Mouse (Mus musculus) lung, embryonic 15.5 days (tissue): ENCODE data around the gene Saa4. TPM values are rescaled to one million over a fixed set of nuclear protein-coding genes. Genes with fewer than 3 reads are reported as not detected.
"Not testable (repeated sequence)": the region's sequence is repeated elsewhere in the genome, so short reads cannot be mapped to it uniquely, and the experiment has no call there.

ENCODE experiments used
- ATAC-seq: fragments of 200-750 bp; cut with Nextera tagmentation; 2 replicates; pipeline ENCODE4 v1.8.0; 2017; ENCODE audit warnings: moderate number of reproducible peaks, borderline replicate concordance; ENCODE audit not compliant: low FRiP score, low TSS enrichment; ENCODE audit errors: extremely low read depth
- H3K27ac ChIP-seq: fragments of 300-500 bp; sonication (generic); 2 replicates; pipeline ENCODE4 v1.5.1; 2015; ENCODE audit warnings: moderate library complexity, mild to moderate bottlenecking, inconsistent platforms
- H3K27me3 ChIP-seq: fragments of 300-500 bp; sonication (generic); 2 replicates; pipeline ENCODE4 v1.6.1; 2015; ENCODE audit warnings: inconsistent platforms
- H3K36me3 ChIP-seq: fragments of 300-500 bp; sonication (generic); 2 replicates; pipeline ENCODE4 v1.6.1; 2015; ENCODE audit warnings: inconsistent platforms
- H3K4me1 ChIP-seq: fragments of 300-500 bp; sonication (generic); 2 replicates; pipeline ENCODE4 v1.6.1; 2015; ENCODE audit warnings: inconsistent platforms
- H3K4me2 ChIP-seq: fragments of 300-500 bp; sonication (generic); 2 replicates; pipeline ENCODE4 v1.6.1; 2015; ENCODE audit warnings: inconsistent platforms, mild to moderate bottlenecking, moderate library complexity
- H3K4me3 ChIP-seq: fragments of 300-500 bp; sonication (generic); 2 replicates; pipeline ENCODE4 v1.5.1; 2015; ENCODE audit warnings: mild to moderate bottlenecking, inconsistent platforms
- H3K9ac ChIP-seq: fragments of 300-500 bp; sonication (generic); 2 replicates; pipeline ENCODE4 v1.6.1; 2015; ENCODE audit warnings: inconsistent platforms
- H3K9me3 ChIP-seq: fragments of 300-500 bp; sonication (generic); 2 replicates; pipeline ENCODE4 v1.6.1; 2016; ENCODE audit warnings: inconsistent platforms
- WGBS: fragments of 180-500 bp; shearing (Covaris S2); methylation state at CpG from one replicate; pipeline ENCODE4 v1.1.7; 2015; 5-methylcytosine and 5-hydroxymethylcytosine counted together
- polyA plus RNA-seq: library from polyadenylated mRNA; unstranded; fragments of >200 nt; fragmentation: Nextera tagmentation; extraction: Ambion mirVana; gene quantifications from 2 replicates; pipeline ENCODE4 v1.2.1, GENCODE M21; 2015

Saa4 gene
- not detected in 2 replicates for polyA plus RNA-seq

DNA sequence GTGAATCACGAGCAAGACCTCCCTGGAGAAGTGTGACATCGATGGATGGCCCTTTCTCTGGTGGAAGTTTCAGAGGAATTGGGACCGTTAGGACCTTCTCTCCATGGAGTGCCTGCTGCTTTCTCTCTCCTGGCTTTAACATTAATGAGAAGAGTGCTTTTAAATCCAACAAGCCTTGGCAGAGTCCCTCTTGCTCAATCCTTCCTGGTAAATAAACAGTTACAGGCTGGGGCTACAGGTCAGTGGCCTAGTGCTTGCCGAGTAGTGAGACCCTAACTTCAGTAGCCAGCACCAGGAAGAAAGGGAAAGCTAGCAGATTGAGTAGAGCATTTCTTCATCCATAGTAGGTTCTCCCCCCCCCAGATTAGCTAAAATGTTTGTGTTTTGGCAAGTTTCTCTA lies at the start of gene Saa4:
TSS of gene Saa4 (minus strand) at position 146 of the 400 bp plus-strand sequence.
- H3K9me3 ChIP-seq = no peaks in the 10 kb centered on the region
- H3K4me2 ChIP-seq = no peak within 1 kb of the TSS
- no peaks in the 10 kb centered on the region for H3K36me3 ChIP-seq
- H3K4me1 ChIP-seq = no peaks in the 10 kb centered on the region
- no peak for ATAC-seq
- 67% methylated on average over 4 of the region's 4 CpGs for WGBS
- no peak within 1 kb of the TSS for H3K9ac ChIP-seq
- no peak within 1 kb of the TSS for H3K4me3 ChIP-seq
- no peaks in the 10 kb centered on the region for H3K27me3 ChIP-seq
- no peak within 1 kb of the TSS for H3K27ac ChIP-seq

- H3K36me3 ChIP-seq = peaks cover 45% of the 10 kb centered on the region
- no peak overlapping the region for H3K4me3 ChIP-seq
- H3K27me3 ChIP-seq = no peaks in the 10 kb centered on the region
- H3K27ac ChIP-seq = no peak overlapping the region
- no peak overlapping the region for H3K9ac ChIP-seq
- peaks cover 7% of the 10 kb centered on the region; the same call in 1 of the 2 replicates for H3K4me1 ChIP-seq
- WGBS = 57% methylated on average over 4 of the region's 4 CpGs
- no peak for ATAC-seq
- no peaks in the 10 kb centered on the region for H3K9me3 ChIP-seq
- H3K4me2 ChIP-seq = no peak overlapping the region
Measured at GRCm38 (mm10) chr7:46770706-46771105, 38.3 kb upstream of the Saa4 start.

- Histone ChIP-seq H3K27me3 (no peaks in the 10 kb centered on the region), H3K9me3 (no peaks in the 10 kb centered on the region), H3K4me2 (no peak overlapping the region), H3K9ac (no peak overlapping the region), H3K27ac (peak overlapping the region; percentile 60), H3K36me3 (peaks cover 53% of the 10 kb centered on the region), H3K4me3 (no peak overlapping the region), H3K4me1 (peaks cover 7% of the 10 kb centered on the region; the same call in 1 of the 2 replicates)
- no peak for ATAC-seq
- WGBS = 86% methylated on average over 7 of the region's 7 CpGs
Measured at GRCm38 (mm10) chr7:46768451-46768850, 36.0 kb upstream of the Saa4 start.

DNA sequence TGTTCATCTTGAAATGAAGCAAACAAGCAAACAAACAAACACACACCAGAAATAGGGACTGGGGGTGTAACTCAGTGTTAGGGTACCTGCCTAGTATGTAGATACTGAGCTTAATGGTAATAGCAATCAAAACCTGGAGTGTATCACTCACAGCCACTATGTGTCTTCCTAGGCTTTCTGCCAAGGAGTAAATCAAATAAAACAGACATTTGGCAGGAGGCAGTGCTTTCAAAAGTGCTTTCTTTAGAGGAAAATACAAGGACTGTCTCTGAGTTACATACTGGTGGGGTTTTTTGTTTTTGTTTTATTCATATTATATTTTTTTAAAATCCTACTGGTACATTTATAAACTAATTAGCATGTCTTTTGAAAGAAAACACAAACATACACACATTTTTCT lies 35.0 kb upstream of the Saa4 start:
- Histone ChIP-seq H3K4me1 (peaks cover 7% of the 10 kb centered on the region; the same call in 1 of the 2 replicates), H3K9ac (no peak overlapping the region), H3K9me3 (no peaks in the 10 kb centered on the region), H3K4me3 (no peak overlapping the region), H3K36me3 (peaks cover 54% of the 10 kb centered on the region), H3K4me2 (no peak overlapping the region), H3K27me3 (no peaks in the 10 kb centered on the region), H3K27ac (peak overlapping the region; percentile 60; the same call in 1 of the 2 replicates)
- ATAC-seq = peak; percentile 56; the same call in 1 of the 2 replicates

DNA sequence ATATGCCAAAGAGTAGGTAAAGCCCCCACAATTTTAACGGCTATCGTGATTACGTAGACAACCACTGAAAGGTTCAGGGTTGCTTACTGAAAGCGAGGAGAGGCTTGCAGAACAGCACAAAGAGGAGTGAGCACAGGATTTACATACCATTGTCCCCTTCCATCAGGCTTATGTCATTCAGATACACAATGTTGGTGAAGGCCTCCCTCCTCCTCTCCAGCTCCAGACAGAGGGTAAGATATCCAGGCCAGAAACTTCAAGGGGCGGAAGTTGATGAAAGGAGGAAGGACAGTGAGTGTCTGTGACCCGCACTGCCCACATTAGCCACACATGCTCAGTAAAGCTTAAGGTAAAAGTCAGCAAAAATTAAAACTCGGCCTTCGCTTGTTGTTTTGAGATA lies 32.3 kb upstream of the Saa4 start:
- H3K27me3 ChIP-seq = no peaks in the 10 kb centered on the region
- no peak overlapping the region for H3K27ac ChIP-seq
- H3K4me3 ChIP-seq = no peak overlapping the region
- peaks cover 7% of the 10 kb centered on the region; the same call in 1 of the 2 replicates for H3K4me1 ChIP-seq
- H3K9me3 ChIP-seq = no peaks in the 10 kb centered on the region
- no peak overlapping the region for H3K4me2 ChIP-seq
- H3K36me3 ChIP-seq = peaks cover 55% of the 10 kb centered on the region
- no peak overlapping the region for H3K9ac ChIP-seq
- no peak for ATAC-seq
- WGBS = 92% methylated on average over 8 of the region's 8 CpGs

GRCm38 (mm10) chr7:46762601-46763000 lies 30.2 kb upstream of the Saa4 start:
- WGBS = 96% methylated on average over 5 of the region's 5 CpGs
- Histone ChIP-seq H3K27ac (no peak overlapping the region), H3K4me3 (no peak overlapping the region), H3K4me1 (no peaks in the 10 kb centered on the region), H3K4me2 (no peak overlapping the region), H3K9ac (no peak overlapping the region), H3K9me3 (no peaks in the 10 kb centered on the region), H3K36me3 (peaks cover 44% of the 10 kb centered on the region), H3K27me3 (no peaks in the 10 kb centered on the region)
- no peak for ATAC-seq

GRCm38 (mm10) chr7:46761049-46761795 lies 28.8 kb upstream of the Saa4 start:
- no peaks in the 10 kb centered on the region for H3K27me3 ChIP-seq
- H3K27ac ChIP-seq = no peak overlapping the region
- H3K9me3 ChIP-seq = no peaks in the 10 kb centered on the region
- no peaks in the 10 kb centered on the region for H3K4me1 ChIP-seq
- no peak overlapping the region for H3K9ac ChIP-seq
- no peak overlapping the region for H3K4me3 ChIP-seq
- peaks cover 44% of the 10 kb centered on the region for H3K36me3 ChIP-seq
- no peak overlapping the region for H3K4me2 ChIP-seq
- ATAC-seq = no peak
- 75% methylated on average over 11 of the region's 11 CpGs for WGBS

- no peaks in the 10 kb centered on the region for H3K27me3 ChIP-seq
- no peak within 1 kb of the TSS for H3K4me3 ChIP-seq
- H3K9ac ChIP-seq = no peak within 1 kb of the TSS
- H3K4me2 ChIP-seq = no peak within 1 kb of the TSS
- no peak for ATAC-seq
- WGBS = 61% methylated on average over 3 of the region's 3 CpGs
- H3K36me3 ChIP-seq = no peaks in the 10 kb centered on the region
- 0 out of 2 replicates have a peak, but pooled peaks cover 4% of the 10 kb centered on the region for H3K4me1 ChIP-seq
- H3K27ac ChIP-seq = no peak within 1 kb of the TSS
- no peaks in the 10 kb centered on the region for H3K9me3 ChIP-seq
Measured at GRCm38 (mm10) chr7:46751490-46751889, 19.1 kb upstream of the Saa4 start, which contains the start of gene Saa2. Saa2 (plus strand) TSS chr7:46751790.

DNA sequence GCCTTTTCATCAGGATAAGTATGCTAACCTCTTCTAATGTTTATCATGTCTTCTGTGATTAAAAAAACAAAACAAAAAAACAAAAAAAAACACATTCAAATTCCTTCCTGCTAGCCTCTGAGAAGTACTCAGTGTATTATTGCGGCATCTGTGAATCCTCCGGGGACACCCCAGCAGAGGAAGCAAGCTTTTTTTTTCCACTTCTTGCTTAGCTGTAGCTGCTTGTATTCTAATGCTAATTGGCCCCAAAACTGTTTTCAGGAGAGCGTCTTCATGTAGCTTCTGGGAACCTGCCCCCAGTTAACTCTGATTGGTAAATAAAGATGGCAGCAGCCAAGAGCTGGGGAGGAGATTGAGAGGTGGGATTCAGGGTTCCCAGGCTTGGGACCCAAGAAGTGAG lies 16.1 kb upstream of the Saa4 start:
- 58% methylated on average over 3 of the region's 3 CpGs for WGBS
- Histone ChIP-seq H3K4me2 (no peak overlapping the region), H3K27me3 (no peaks in the 10 kb centered on the region), H3K36me3 (no peaks in the 10 kb centered on the region), H3K4me3 (no peak overlapping the region), H3K9ac (no peak overlapping the region), H3K9me3 (no peaks in the 10 kb centered on the region), H3K4me1 (0 out of 2 replicates have a peak, but pooled peaks cover 4% of the 10 kb centered on the region), H3K27ac (no peak overlapping the region)
- no peak for ATAC-seq

DNA sequence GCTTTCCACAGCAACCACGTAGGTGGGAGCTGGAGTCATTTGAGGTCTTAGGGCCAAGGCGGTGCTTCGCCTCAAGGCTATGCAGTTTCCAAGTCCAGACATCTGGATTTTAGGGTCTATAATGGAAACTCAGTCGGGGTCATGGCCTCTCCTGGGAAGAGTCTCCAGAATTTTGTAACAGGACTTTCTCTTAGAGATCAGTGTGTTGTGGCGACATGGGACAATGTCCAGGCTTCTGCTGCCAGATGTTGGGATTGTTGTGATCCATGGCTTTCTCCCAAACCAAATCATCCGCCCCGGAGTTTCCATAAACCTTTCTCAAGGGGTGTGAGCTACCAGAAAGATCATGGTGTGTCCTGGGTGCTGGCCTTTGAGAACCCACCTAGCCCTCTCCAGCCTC lies 14.0 kb upstream of the Saa4 start:
- H3K36me3 ChIP-seq = no peaks in the 10 kb centered on the region
- no peak overlapping the region for H3K4me3 ChIP-seq
- no peak overlapping the region for H3K9ac ChIP-seq
- H3K4me2 ChIP-seq = no peak overlapping the region
- no peak overlapping the region for H3K27ac ChIP-seq
- no peaks in the 10 kb centered on the region for H3K9me3 ChIP-seq
- WGBS = 81% methylated on average over 7 of the region's 7 CpGs
- H3K4me1 ChIP-seq = 0 out of 2 replicates have a peak, but pooled peaks cover 4% of the 10 kb centered on the region
- ATAC-seq = no peak
- no peaks in the 10 kb centered on the region for H3K27me3 ChIP-seq

- H3K4me3 ChIP-seq = no peak overlapping the region
- H3K9me3 ChIP-seq = no peaks in the 10 kb centered on the region
- H3K4me2 ChIP-seq = no peak overlapping the region
- no peaks in the 10 kb centered on the region for H3K36me3 ChIP-seq
- H3K27me3 ChIP-seq = no peaks in the 10 kb centered on the region
- no peak for ATAC-seq
- 0 out of 2 replicates have a peak, but pooled peaks cover 4% of the 10 kb centered on the region for H3K4me1 ChIP-seq
- no peak overlapping the region for H3K27ac ChIP-seq
- 80% methylated on average over 3 of the region's 3 CpGs for WGBS
- H3K9ac ChIP-seq = no peak overlapping the region
Measured at GRCm38 (mm10) chr7:46745816-46746215, 13.4 kb upstream of the Saa4 start.

- not testable (repeated sequence) for H3K4me2 ChIP-seq
Measured at GRCm38 (mm10) chr7:46742880-46743279, 10.5 kb upstream of the Saa4 start, which contains the start of gene Saa1. Saa1 (minus strand) TSS chr7:46742980.

More at GRCm38 (mm10) chr7:46742880-46743279, 10.5 kb upstream of the Saa4 start, which contains the start of gene Saa1:
- H3K9me3 ChIP-seq, H3K27ac ChIP-seq, H3K9ac ChIP-seq, H3K36me3 ChIP-seq, ATAC-seq, H3K4me1 ChIP-seq, H3K4me3 ChIP-seq, H3K27me3 ChIP-seq: not testable (repeated sequence)
- 48% methylated on average over 3 of the region's 3 CpGs for WGBS
